ENCODE assay signal across 14 mouse cellular contexts in the genomic region with DNA sequence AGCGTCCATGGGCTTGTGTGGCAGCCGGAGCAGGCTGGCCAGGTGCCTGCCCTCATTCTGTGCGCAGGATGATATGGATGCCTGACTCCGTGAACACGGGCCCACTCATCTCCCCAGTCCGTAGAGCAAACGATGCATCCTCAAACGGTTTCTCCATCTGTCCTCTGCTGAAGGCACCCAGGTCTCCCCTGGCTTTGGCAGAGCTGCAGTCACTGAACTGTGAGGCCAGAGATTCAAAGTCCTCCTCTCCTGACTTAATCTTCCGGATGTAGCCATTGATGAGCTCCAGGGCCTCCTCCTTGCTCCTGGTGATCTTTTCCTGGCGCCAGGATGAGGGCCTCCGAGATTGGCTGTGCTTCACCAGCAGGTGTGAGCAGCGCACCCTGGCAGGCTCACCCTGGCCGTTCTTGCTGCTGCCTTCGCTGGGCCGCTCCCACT. TPM values are rescaled to one million over a fixed set of nuclear protein-coding genes. Genes with fewer than 3 reads are reported as not detected.
DNase-seq lines count a peak whose midpoint lies in the region; ATAC-seq and TF ChIP-seq lines count a peak whose summit lies in the region.
"Had no signal": no experiment of that assay in that cellular context is flagged by ENCODE, and none has a peak within 500 bp of the region (broad histone marks: within the 10 kb centered on the region; RNA-seq: fewer than 3 reads in every experiment).

No protein-coding gene starts in this region.

- no peaks in the 10 kb centered on the region for H3K9me3 ChIP-seq in heart, embryonic 10.5 days
- H3K9me3 ChIP-seq in neural tube, embryonic 15.5 days (replicated peaks) = no peaks in the 10 kb centered on the region
- H3K9me3 ChIP-seq: liver, embryonic 12.5 days had no signal

- H3K4me1 ChIP-seq in heart, embryonic 10.5 days = peaks cover 14% of the 10 kb centered on the region; the same call in 1 of the 2 replicates
- H3K4me1 ChIP-seq in neural tube, embryonic 15.5 days = peaks cover 25% of the 10 kb centered on the region
- no peaks in the 10 kb centered on the region for H3K4me1 ChIP-seq in kidney, adult 2 months (ENCODE audit: control insufficient read depth, insufficient read depth, low read length)

- intact Hi-C loops in heart, postnatal 36 days (cut with DNase I) = no loop called here

- H3K27me3 ChIP-seq in heart, embryonic 10.5 days (ENCODE audit: insufficient read depth, poor library complexity, severe bottlenecking) = peaks cover 8% of the 10 kb centered on the region
- 0 out of 2 replicates have a peak, but pooled peaks cover 4% of the 10 kb centered on the region for H3K27me3 ChIP-seq in neural tube, embryonic 15.5 days (replicated peaks)
- no peaks in the 10 kb centered on the region for H3K27me3 ChIP-seq in kidney, adult 2 months (replicated peaks; ENCODE audit: control insufficient read depth, insufficient read depth, low read length)
- H3K27me3 ChIP-seq: Patski had no signal

- H3K27ac ChIP-seq in heart, embryonic 10.5 days = no peak overlapping the region
- no peak overlapping the region for H3K27ac ChIP-seq in neural tube, embryonic 15.5 days (replicated peaks)
- no peak overlapping the region for H3K27ac ChIP-seq in kidney, adult 2 months (ENCODE audit: insufficient read depth, low read depth, low read length)
- H3K27ac ChIP-seq: liver, embryonic 12.5 days had no signal

- no peak overlapping the region for H3K4me2 ChIP-seq in neural tube, embryonic 15.5 days
- H3K4me2 ChIP-seq: liver, embryonic 12.5 days had no signal

- 29% methylated on average over 15 of the region's 15 CpGs for WGBS in heart, embryonic 10.5 days
- 37% methylated on average over 15 of the region's 15 CpGs for WGBS in neural tube, embryonic 15.5 days
- 36% methylated on average over 15 of the region's 15 CpGs for WGBS in kidney, adult 2 months

- no peak for DNase-seq in heart, embryonic 10.5 days (ENCODE audit: low spot score)
- no peak for DNase-seq in heart, postnatal 36 days
- peak; percentile 16 for DNase-seq in neural tube, embryonic 10.5 days (ENCODE audit: extremely low spot score, low spot score)
- peak; percentile 71 for DNase-seq in kidney, adult 2 months
- DNase-seq in urinary bladder, postnatal 10 days (ENCODE audit: low spot score) = no peak
- no peak for DNase-seq in spleen, postnatal 10 days (ENCODE audit: low spot score in 2 of 2)
- no peak for DNase-seq in yolk sac, embryonic 10.5 days (ENCODE audit: low spot score)
- DNase-seq: B cell, adult 2 months; layer of hippocampus, adult 9-11 months had no signal

- H3K9ac ChIP-seq in neural tube, embryonic 15.5 days (replicated peaks) = no peak overlapping the region
- H3K9ac ChIP-seq: liver, embryonic 12.5 days had no signal

- 0 out of 2 replicates have a peak overlapping the region, but pooled peaks have one; percentile 16 for H3K4me3 ChIP-seq in heart, embryonic 10.5 days
- H3K4me3 ChIP-seq in neural tube, embryonic 15.5 days (replicated peaks) = no peak overlapping the region
- H3K4me3 ChIP-seq in kidney, adult 2 months (ENCODE audit: insufficient read depth, low read depth, low read length) = no peak overlapping the region
- H3K4me3 ChIP-seq: erythroblast, embryonic 14.5 days; liver, embryonic 12.5 days had no signal

- TF ChIP-seq POLR2A in kidney, adult 2 months (IDR thresholded peaks at IDR 0.05; ENCODE audit: low read depth, low read length) = no peak

- ATAC-seq in neural tube, embryonic 15.5 days (ENCODE audit: low FRiP score) = no peak
- ATAC-seq: liver, embryonic 12.5 days; Patski had no signal

- TF ChIP-seq CTCF in kidney, adult 2 months (conservative IDR thresholded peaks at IDR 0.05; ENCODE audit: insufficient read depth, insufficient read length, low read depth, low read length) = no peak

- H3K36me3 ChIP-seq in heart, embryonic 10.5 days = no peaks in the 10 kb centered on the region
- H3K36me3 ChIP-seq in neural tube, embryonic 15.5 days = no peaks in the 10 kb centered on the region
- no peaks in the 10 kb centered on the region for H3K36me3 ChIP-seq in kidney, adult 2 months (ENCODE audit: control insufficient read depth, insufficient read depth, low read length)
- H3K36me3 ChIP-seq: liver, embryonic 12.5 days had no signal

RNA-seq across cellular contexts. Expression of gene Pin1rt1, which starts 1.9 kb away (rescaled TPM):
- not detected in 2 replicates for polyA plus RNA-seq in heart, embryonic 10.5 days (2016; fragmentation: Nextera tagmentation; extraction: Ambion mirVana)
- total RNA-seq in heart, postnatal 36 days (2021) = not detected
- polyA plus RNA-seq in neural tube, embryonic 15.5 days (2015; fragmentation: Nextera tagmentation; extraction: Ambion mirVana) = 0.35 TPM in 1 of 2 replicates, not detected in the other
- not detected in 2 replicates for polyA plus RNA-seq in kidney, adult 2 months (2012; rRNA removed)
- total RNA-seq: heart, postnatal 10 days had no signal
- polyA plus RNA-seq: erythroblast, embryonic 14.5 days; liver, embryonic 12.5 days had no signal

RNA-seq across cellular contexts. Expression of gene Tcp11l1, which starts 2.3 kb away (rescaled TPM):
- polyA plus RNA-seq in heart, embryonic 10.5 days (2016; fragmentation: Nextera tagmentation; extraction: Ambion mirVana) = 35.0 and 36.4 TPM in 2 replicates
- total RNA-seq in heart, postnatal 36 days (2021) = 1 to 10 TPM; 7.1 to 7.2 TPM
- polyA plus RNA-seq in neural tube, embryonic 15.5 days (2015; fragmentation: Nextera tagmentation; extraction: Ambion mirVana) = 52.6 and 60.0 TPM in 2 replicates
- polyA plus RNA-seq in kidney, adult 2 months (2012; rRNA removed) = 7.0 and 8.6 TPM in 2 replicates

RNA-seq across cellular contexts. Expression of gene Depdc7, which starts 28.4 kb away (rescaled TPM):
- 3.8 and 5.5 TPM in 2 replicates for polyA plus RNA-seq in heart, embryonic 10.5 days (2016; fragmentation: Nextera tagmentation; extraction: Ambion mirVana)
- total RNA-seq in heart, postnatal 36 days (2021) = 1 to 10 TPM in 1 of 2 experiments, under 1 TPM in 1; 0.95 to 1.9 TPM
- polyA plus RNA-seq in neural tube, embryonic 15.5 days (2015; fragmentation: Nextera tagmentation; extraction: Ambion mirVana) = 1.1 and 3.6 TPM in 2 replicates
- polyA plus RNA-seq in kidney, adult 2 months (2012; rRNA removed) = 15.7 and 16.0 TPM in 2 replicates
- polyA plus RNA-seq: erythroblast, embryonic 14.5 days had no signal

Comparison
In these comparisons a context has a peak if more than half of its experiments do, and no peak if none do; other contexts are left out.
1. DNase-seq: peak in neural tube, embryonic 10.5 days (single experiment) and kidney, adult 2 months (single experiment); none in heart, embryonic 10.5 days (single experiment), heart, postnatal 36 days (0 of 2), urinary bladder, postnatal 10 days (single experiment), spleen, postnatal 10 days (0 of 2) and yolk sac, embryonic 10.5 days (single experiment).